Mouse (Mus musculus) bone marrow macrophage, adult 2 months (primary cell): ENCODE results near the gene Pilrb2.
"Not testable (repeated sequence)": the region's sequence is repeated elsewhere in the genome, so short reads cannot be mapped to it uniquely, and the experiment has no call there.

Experiments used
- CTCF ChIP-seq: IDR thresholded peaks from 2 replicates; pipeline ENCODE4 v1.5.1; 2012; ENCODE audit warnings: low read depth, mild to moderate bottlenecking, low read length, moderate library complexity
- POLR2A ChIP-seq: IDR thresholded peaks from 2 replicates; pipeline ENCODE4 v1.6.1; 2012; ENCODE audit warnings: mild to moderate bottlenecking, low read depth, low read length, borderline replicate concordance

GRCm38 (mm10) chr5:137850313-137850712 lies 21.3 kb downstream of the Pilrb2 start:
- not testable (repeated sequence) for TF ChIP-seq CTCF, POLR2A
